Mouse (Mus musculus) lung, embryonic 14.5 days (tissue): ENCODE measurements at regions not wholly inside any gene's neighbourhood (a gene's known extent, or its start where the extent isn't known, plus 50 kb on each side); places are given as distances from the start of the nearest gene placed in this dataset.

Source experiments
- ATAC-seq: fragments of 200-750 bp; cut with Nextera tagmentation; 2 replicates; pipeline ENCODE4 v1.8.0; 2017; ENCODE audit warnings: mild to moderate bottlenecking, moderate TSS enrichment, moderate library complexity; ENCODE audit not compliant: insufficient read depth
- DNase-seq: peaks from one replicate; pipeline ENCODE4 v3.0.0-alpha.2; 2015
- H3K27ac ChIP-seq: fragments of 300-500 bp; sonication (generic); 2 replicates; pipeline ENCODE4 v1.5.1; 2014; ENCODE audit warnings: low read depth, mild to moderate bottlenecking, moderate library complexity
- H3K27me3 ChIP-seq: fragments of 300-500 bp; sonication (generic); 2 replicates; pipeline ENCODE4 v1.6.1; 2014; ENCODE audit warnings: low read length, control low read depth; ENCODE audit not compliant: insufficient read depth
- H3K36me3 ChIP-seq: fragments of 300-500 bp; sonication (generic); 2 replicates; pipeline ENCODE4 v1.6.1; 2014; ENCODE audit warnings: control low read depth; ENCODE audit not compliant: insufficient read depth
- H3K4me1 ChIP-seq: fragments of 300-500 bp; sonication (generic); 2 replicates; pipeline ENCODE4 v1.6.1; 2014; ENCODE audit warnings: antibody characterized with exemption, control low read depth; ENCODE audit not compliant: insufficient read depth
- H3K4me2 ChIP-seq: fragments of 300-500 bp; sonication (generic); 2 replicates; pipeline ENCODE4 v1.6.1; 2014; ENCODE audit warnings: mild to moderate bottlenecking
- H3K4me3 ChIP-seq: fragments of 300-500 bp; sonication (generic); 2 replicates; pipeline ENCODE4 v1.5.1; 2014; ENCODE audit warnings: low read depth, low read length
- H3K9ac ChIP-seq: fragments of 300-500 bp; sonication (generic); 2 replicates; pipeline ENCODE4 v1.6.1; 2014
- H3K9me3 ChIP-seq: fragments of 300-500 bp; sonication (generic); 2 replicates; pipeline ENCODE4 v1.6.1; 2016; ENCODE audit warnings: low read depth, low read length, control low read depth
- CTCF ChIP-seq: IDR thresholded peaks from 2 replicates; pipeline ENCODE4 v1.5.1; 2016; ENCODE audit warnings: antibody characterized with exemption, low read depth
- WGBS: fragments of 180-500 bp; shearing (Covaris S2); extraction: QIAGEN DNeasy Blood & Tissue Kit; methylation state at CpG from one replicate; pipeline ENCODE4 v1.1.7; 2014; 5-methylcytosine and 5-hydroxymethylcytosine counted together

DNA sequence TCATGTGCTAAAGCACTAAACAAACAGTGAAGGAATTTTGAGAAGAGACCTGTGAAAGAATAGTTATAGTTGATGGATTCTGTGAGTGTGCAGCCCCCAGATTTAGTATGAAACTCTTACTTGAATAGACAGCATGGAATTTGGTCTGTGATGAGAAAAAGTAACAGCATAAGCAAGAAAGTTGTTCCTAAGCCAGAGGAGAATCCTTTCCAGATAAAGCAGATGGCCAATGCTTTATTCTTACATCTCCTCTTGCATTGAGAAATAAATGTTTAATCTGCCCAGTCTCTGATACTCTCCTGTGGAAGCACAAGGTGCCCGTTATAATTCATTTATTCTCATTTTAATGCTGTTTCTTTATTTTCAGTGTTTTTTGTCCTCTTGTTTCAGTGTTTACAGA is 263.5 kb downstream of the Tecrl start:
- no peak for TF ChIP-seq CTCF
- H3K4me3 ChIP-seq = no peak overlapping the region
- H3K4me2 ChIP-seq = no peak overlapping the region
- no peak overlapping the region for H3K9ac ChIP-seq
- DNase-seq (no peak), ATAC-seq (no peak)
- H3K27ac ChIP-seq = no peak overlapping the region
- H3K27me3 ChIP-seq = no peaks in the 10 kb centered on the region
- no peaks in the 10 kb centered on the region for H3K4me1 ChIP-seq
- 90% methylated on average over 1 of the region's 1 CpGs for whole genome bisulfite sequencing
- H3K36me3 ChIP-seq = no peaks in the 10 kb centered on the region
- no peaks in the 10 kb centered on the region for H3K9me3 ChIP-seq

GRCm38 (mm10) chr5:83054819-83055218 is 300.2 kb downstream of the Tecrl start:
- no peak overlapping the region for H3K4me3 ChIP-seq
- no peak overlapping the region for H3K4me2 ChIP-seq
- no peak for DNase-seq
- H3K9me3 ChIP-seq = no peaks in the 10 kb centered on the region
- no peaks in the 10 kb centered on the region for H3K27me3 ChIP-seq
- 79% methylated on average over 3 of the region's 3 CpGs for WGBS
- TF ChIP-seq CTCF = no peak
- no peaks in the 10 kb centered on the region for H3K36me3 ChIP-seq
- no peak for ATAC-seq
- H3K9ac ChIP-seq = no peak overlapping the region
- no peak overlapping the region for H3K27ac ChIP-seq
- no peaks in the 10 kb centered on the region for H3K4me1 ChIP-seq

- Histone ChIP-seq H3K27me3 (no peaks in the 10 kb centered on the region), H3K9ac (no peak overlapping the region), H3K4me2 (no peak overlapping the region), H3K27ac (no peak overlapping the region), H3K4me3 (no peak overlapping the region), H3K9me3 (no peaks in the 10 kb centered on the region), H3K4me1 (no peaks in the 10 kb centered on the region), H3K36me3 (no peaks in the 10 kb centered on the region)
- ATAC-seq (no peak), DNase-seq (no peak)
- 80% methylated on average over 1 of the region's 1 CpGs for WGBS
- no peak for TF ChIP-seq CTCF
Measured at GRCm38 (mm10) chr5:83047214-83047613, 307.8 kb downstream of the Tecrl start.

DNA sequence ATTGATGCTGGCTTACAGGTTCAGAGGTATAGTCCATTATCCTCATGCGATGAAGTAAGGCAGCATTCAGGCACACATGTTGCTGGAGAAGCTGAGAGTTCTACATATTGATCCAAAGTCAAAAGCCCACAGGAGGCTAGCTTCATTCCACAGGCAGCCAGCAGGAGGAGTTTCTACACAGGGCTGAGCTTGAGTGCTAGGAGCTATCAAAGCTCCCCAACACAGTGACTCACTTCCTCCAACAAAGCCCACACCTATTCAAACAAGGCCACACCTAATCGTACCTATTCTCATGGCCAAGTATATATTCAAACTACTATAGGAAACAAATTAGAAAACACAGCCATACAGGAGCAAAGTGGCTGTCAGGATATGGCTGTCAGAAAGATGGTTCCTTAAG is 325.3 kb downstream of the Tecrl start:
- H3K4me3 ChIP-seq = no peak overlapping the region
- no peak overlapping the region for H3K27ac ChIP-seq
- H3K27me3 ChIP-seq = no peaks in the 10 kb centered on the region
- TF ChIP-seq CTCF = 0 out of 2 replicates have a peak, but pooled peaks have one; percentile 9
- DNase-seq = no peak
- 82% methylated on average over 2 of the region's 2 CpGs for WGBS
- no peak overlapping the region for H3K9ac ChIP-seq
- no peaks in the 10 kb centered on the region for H3K9me3 ChIP-seq
- ATAC-seq = no peak
- no peaks in the 10 kb centered on the region for H3K4me1 ChIP-seq
- no peak overlapping the region for H3K4me2 ChIP-seq
- no peaks in the 10 kb centered on the region for H3K36me3 ChIP-seq

- TF ChIP-seq CTCF = no peak
- Histone ChIP-seq H3K36me3 (no peaks in the 10 kb centered on the region), H3K9me3 (no peaks in the 10 kb centered on the region), H3K4me2 (no peak overlapping the region), H3K9ac (no peak overlapping the region), H3K27me3 (no peaks in the 10 kb centered on the region), H3K4me3 (no peak overlapping the region), H3K4me1 (no peaks in the 10 kb centered on the region), H3K27ac (no peak overlapping the region)
- no peak for ATAC-seq
- DNase-seq = no peak
Measured at GRCm38 (mm10) chr5:83006038-83006437, 349.0 kb downstream of the Tecrl start.

GRCm38 (mm10) chr5:82989056-82989455 is 365.9 kb downstream of the Tecrl start:
- Histone ChIP-seq H3K4me2 (no peak overlapping the region), H3K9me3 (no peaks in the 10 kb centered on the region), H3K9ac (no peak overlapping the region), H3K4me1 (no peaks in the 10 kb centered on the region), H3K27me3 (no peaks in the 10 kb centered on the region), H3K27ac (no peak overlapping the region), H3K4me3 (no peak overlapping the region), H3K36me3 (no peaks in the 10 kb centered on the region)
- 65% methylated on average over 5 of the region's 5 CpGs for WGBS
- no peak for TF ChIP-seq CTCF
- ATAC-seq (no peak), DNase-seq (peak; percentile 18)

GRCm38 (mm10) chr5:82969315-82969714 is 385.7 kb downstream of the Tecrl start:
- H3K27ac ChIP-seq = no peak overlapping the region
- DNase-seq = no peak
- no peaks in the 10 kb centered on the region for H3K4me1 ChIP-seq
- H3K9ac ChIP-seq = no peak overlapping the region
- H3K4me2 ChIP-seq = no peak overlapping the region
- H3K4me3 ChIP-seq = no peak overlapping the region
- no peak for ATAC-seq
- TF ChIP-seq CTCF = no peak
- no peaks in the 10 kb centered on the region for H3K36me3 ChIP-seq
- H3K27me3 ChIP-seq = no peaks in the 10 kb centered on the region
- WGBS = 76% methylated on average over 2 of the region's 2 CpGs
- no peaks in the 10 kb centered on the region for H3K9me3 ChIP-seq

DNA sequence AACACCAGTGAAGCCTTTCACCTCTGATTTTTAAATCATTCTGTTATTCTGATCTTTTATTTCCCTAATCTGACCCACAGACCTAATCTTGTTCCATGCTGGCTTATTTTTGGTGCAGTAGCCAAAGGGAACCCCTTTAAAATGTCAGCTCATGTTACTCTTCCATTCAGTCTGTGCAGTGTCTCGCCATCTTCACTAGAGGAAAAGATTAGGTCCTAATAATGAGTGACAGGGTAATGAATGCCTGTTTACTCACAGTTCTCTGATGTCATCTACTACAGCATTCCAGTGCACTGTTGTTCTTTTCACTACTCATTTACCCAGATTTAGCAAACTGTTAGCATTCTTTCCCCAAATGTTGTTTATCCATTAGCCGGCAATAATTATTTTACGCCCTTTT is 388.2 kb downstream of the Tecrl start:
- DNase-seq (no peak), ATAC-seq (no peak)
- 53% methylated on average over 3 of the region's 3 CpGs for WGBS

More for the DNA sequence above, 388.2 kb downstream of the Tecrl start:
- Histone ChIP-seq H3K4me2 (no peak overlapping the region), H3K36me3 (no peaks in the 10 kb centered on the region), H3K4me1 (no peaks in the 10 kb centered on the region), H3K4me3 (no peak overlapping the region), H3K27ac (no peak overlapping the region), H3K9me3 (no peaks in the 10 kb centered on the region), H3K9ac (no peak overlapping the region), H3K27me3 (no peaks in the 10 kb centered on the region)
- TF ChIP-seq CTCF = no peak
